Mouse (Mus musculus): ENCODE data around the gene Gm48552.

The Gm48552 gene

DNA sequence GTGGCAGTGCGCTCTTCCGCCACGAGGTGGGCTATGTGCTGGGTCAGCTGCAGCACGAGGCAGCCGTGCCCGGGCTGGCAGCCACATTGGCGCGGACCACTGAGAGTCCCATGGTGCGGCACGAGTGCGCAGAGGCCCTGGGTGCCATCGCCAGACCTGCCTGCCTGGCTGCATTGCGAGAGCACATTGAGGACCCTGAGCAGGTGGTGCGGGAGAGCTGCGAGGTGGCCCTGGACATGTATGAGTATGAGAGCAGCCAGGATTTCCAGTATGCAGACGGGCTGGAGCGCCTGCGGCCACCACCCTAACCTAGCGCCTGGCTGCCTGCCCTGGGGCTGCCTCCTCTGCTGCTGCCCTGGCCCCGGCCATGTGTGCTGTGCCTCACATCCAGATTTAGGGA is 1.1 kb upstream of the Gm48552 start:
- no peak for DNase-seq (ENCODE audit: low spot score in 2 of 2)

DNA sequence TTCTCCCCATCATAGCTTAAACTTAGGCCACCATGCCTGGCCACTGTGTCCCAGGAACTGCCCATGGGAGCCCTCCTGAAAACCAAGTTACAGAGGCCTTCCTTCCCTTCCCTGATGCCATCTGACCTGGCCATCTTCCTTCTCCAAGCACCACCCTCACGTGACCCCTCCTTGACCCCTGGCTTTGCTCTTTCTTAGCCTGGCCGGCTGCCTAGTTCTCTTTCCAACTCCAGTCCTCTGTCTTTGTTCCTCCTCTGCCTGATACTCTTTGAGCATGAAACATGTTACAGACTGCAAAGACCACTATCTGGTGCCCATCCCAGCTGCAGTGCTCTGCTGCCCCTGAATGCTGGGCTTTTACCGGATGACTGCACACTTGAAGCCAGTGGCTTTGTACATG is 568 bp downstream of the Gm48552 start:
- no peak for DNase-seq (ENCODE audit: low spot score in 2 of 2)

DNA sequence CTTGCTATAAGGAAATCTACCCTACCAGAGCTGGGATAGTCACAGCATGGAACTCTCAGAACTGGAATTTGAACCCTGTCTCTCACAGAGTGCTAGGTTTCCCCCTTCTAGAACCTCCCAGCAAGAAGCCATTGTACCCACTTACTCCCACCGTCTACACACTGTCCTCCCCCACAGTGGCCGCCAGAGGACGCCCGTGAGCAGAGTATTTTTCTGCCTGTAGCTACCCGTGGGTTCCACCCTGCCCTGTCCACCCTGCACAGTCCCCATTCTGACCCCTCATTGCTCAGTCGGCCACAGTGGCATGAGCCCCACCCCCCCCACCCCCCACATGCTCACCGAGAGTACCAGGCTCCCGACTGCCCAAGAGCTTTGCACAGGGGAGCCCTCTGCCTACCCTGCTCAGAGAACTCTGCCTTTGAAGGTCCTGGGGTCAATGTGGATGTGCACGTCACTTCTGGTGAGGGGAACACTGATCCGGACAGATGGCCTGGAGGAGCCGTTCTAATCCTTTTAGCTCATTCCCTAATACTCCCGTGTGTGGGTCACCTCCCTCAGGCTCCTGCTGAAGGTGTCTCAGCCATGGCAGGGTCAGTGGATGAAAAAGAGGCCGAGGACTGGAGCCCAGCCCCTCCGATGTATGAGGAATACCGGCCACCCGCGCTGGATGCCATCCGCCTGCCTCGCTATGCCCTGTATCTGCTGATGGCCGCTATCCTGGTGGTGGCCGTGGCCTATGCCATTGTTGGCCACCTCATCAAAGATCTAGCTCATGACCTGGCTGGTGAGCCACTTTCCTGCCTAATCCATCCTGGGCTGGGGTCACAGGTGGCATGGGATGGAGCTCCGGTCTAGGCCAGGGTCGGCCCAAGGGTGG is 1.2 kb downstream of the Gm48552 start:
- DNase-seq (ENCODE audit: low spot score in 2 of 2): peak; percentile 71 to 78

DNA sequence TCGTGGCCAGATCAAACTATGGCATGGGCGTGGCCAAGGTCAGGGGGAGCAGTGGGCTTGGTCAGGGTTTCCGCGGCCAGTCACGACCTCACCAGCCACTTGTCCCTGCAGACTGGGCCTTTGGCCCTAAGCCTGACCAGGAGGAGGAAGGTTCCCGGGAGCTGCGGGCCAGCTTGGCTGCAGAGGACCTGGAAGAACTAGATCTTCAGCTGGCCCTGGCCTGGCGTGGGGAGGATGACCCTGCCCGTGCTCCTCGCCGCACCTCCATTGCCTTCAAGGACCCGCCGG is 1.8 kb downstream of the Gm48552 start:
- DNase-seq (ENCODE audit: low spot score in 2 of 2): no peak

DNA sequence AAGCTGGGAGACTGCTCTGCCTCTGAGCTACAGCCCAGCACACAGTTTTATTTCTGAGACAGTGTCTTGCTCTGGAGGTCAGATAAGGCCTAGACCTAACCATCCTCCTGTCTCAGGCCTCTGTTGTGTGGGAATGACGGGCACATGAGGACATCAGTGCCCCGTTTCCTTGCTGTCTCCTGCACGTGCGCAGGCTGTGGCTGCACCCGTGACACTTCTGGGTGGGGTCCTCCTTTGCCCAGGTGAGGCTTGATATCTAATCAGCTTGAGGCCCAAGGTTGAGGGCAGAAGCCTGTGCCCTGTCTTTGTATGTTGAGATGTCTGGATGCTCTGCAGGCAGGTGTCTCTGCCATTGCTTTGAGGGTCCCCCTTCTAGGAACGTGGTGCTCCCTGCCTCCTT is 3.5 kb downstream of the Gm48552 start:
- DNase-seq (ENCODE audit: low spot score in 2 of 2): no peak

DNA sequence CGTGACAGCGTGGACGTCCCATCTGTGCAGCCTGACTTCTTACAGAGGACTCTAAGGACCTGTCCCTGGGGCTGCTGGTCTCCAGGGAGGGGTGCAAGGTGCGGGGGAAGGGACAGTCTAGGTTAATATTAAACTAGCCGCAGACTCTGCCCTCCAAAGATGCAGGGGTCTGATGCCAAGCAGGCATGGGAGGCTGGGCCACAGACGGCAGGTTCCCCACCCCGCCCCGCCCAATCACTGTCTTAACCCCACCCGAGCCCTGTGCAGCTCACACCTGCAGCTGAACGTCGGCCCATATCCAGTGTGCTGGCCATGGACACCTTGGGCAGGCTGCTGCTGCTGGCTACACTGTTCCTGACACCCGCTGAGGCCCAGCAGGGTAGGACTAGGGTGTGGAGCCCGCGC is 4.0 kb downstream of the Gm48552 start, which contains the start of gene Smim24:
Smim24 (plus strand) TSS at position 271 of the 405 bp plus-strand sequence.
- no peak for DNase-seq (ENCODE audit: low spot score in 2 of 2)

DNA sequence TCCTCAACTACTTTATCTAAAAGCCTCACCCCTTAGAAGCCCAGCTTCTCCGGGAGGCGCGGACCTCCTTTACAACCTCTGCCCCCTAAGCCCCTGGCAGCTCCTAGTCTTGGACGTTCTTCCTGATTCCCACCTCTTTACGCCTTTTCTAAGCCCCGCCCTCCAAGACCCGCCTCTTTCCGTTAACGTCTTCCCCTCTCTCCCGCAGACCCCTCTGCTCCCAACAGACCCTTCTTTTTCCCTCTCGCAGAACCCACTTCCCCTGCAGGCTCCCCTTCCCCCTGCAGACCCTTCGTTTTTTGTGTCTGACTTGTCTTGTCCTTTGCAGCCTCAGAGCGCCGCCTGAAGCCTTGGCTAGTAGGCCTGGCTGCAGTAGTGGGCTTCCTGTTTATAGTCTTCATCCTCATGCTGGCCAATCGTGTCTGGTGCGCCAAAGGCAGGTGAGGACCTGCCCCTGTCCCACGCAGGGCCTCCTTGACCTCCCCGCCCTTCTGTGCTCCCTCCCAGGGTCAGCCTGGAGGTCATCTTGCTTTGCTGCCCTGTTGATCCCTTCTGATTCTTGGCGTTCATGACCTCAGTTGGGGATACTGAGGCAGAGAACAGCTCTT is 4.8 kb downstream of the Gm48552 start:
- no peak for DNase-seq (ENCODE audit: low spot score in 2 of 2)

DNA sequence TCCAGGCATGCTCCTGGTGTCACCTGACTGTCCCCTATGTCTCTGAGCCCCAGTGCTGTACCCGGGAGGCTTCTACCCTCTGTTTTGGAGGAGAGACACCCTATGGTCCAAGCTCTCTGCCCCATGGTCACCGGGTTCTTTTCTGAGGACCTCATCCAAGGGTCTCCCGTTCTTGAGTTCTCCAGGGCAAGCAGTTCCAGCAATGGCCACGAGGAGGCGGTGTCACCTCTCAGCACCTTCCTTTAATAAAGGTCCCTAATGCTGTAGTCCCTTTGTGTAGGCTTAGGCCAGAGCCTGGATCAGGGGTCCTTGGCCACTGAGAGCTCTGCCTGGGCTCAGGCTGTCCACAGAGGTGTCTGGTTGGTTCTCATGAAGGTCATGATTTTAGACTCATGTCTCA is 6.3 kb downstream of the Gm48552 start:
- peak; percentile 61 for DNase-seq (ENCODE audit: low spot score in 2 of 2)

DNA sequence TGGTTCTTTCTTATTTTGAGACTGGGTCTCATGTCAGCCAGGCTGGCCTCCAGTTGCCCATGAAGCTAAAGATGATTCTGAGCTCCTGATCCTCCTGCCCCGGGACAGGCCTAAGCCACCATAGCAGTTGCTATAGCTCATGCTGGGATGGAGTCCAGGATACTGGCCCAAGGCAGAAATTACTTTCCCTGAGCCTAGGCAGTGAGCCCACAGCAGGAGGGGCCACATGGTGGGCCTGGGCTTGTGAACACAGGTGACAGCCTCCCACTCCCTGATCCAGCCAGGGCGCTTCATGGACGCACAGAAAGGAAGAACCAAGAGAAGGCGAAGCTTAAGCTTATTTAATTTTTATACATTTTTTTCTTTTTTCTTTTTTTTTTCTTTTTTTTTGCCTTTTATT is 7.1 kb downstream of the Gm48552 start:
- no peak for DNase-seq (ENCODE audit: low spot score in 2 of 2)

DNA sequence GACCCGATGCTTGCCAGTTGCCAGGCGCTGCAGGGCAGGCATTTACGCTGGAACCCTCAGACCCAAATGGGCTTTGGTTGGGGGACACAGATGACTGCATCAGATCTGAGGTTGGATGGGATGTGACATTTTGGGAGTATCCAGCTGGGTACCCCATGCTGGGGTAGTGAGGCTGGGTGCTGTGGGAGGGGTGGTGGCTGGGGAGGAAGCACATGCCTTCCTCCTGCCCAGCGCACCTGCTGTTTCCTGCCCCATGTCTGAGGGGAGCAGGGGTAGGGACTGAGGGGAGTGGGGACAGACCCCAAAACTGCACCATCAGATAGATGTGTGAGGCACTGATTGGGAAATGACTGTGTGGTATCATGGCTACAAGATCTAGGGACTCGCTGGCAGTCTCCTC is 7.9 kb downstream of the Gm48552 start:
- no peak for DNase-seq (ENCODE audit: low spot score in 2 of 2)

DNA sequence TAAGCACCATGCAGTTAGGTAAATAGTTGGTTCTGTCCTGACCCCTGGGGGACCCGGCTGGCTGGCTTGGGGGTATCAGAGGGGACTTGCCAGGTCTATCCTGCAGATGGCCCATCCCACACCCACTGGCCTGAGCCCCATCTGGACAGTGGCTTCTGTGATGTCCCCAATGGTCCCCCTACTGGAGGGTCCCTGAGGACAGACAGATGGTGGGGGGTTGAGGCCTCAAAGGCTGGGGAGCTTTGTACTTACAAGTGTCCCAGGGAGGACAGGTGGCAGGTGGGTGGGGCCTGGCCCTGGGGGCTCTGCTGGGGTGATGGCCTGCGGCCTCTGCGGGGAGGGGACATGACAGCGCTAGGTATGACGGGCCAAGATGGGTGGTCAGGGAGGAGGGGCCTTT is 10.5 kb downstream of the Gm48552 start:
- no peak for DNase-seq (ENCODE audit: low spot score in 2 of 2)

DNA sequence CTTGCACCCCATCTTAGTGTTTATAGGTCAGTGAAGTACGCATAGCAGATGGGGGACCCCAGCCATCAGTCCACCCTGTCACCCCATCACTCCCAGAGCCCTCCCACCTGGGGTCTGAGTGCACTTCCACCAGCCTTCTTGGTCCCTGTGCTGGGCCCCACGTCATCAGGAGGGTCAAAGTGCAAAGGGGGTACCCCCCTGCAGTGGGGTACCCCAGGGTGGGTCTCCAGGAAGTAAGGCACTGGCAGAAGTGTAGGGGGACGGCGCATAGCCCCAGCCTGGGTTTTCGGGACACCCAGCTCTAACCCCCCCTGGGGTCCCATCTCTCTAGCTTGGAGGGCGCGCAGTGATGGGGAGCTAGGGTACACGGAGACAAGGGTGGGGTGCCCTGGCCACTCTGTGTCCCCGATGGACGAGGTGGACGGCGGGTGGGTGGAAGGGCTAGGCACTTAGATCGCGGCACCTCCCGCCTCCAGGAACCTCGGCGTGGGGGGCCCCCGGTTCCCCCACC is 11.0 kb downstream of the Gm48552 start:
- DNase-seq (ENCODE audit: low spot score in 2 of 2): no peak

DNA sequence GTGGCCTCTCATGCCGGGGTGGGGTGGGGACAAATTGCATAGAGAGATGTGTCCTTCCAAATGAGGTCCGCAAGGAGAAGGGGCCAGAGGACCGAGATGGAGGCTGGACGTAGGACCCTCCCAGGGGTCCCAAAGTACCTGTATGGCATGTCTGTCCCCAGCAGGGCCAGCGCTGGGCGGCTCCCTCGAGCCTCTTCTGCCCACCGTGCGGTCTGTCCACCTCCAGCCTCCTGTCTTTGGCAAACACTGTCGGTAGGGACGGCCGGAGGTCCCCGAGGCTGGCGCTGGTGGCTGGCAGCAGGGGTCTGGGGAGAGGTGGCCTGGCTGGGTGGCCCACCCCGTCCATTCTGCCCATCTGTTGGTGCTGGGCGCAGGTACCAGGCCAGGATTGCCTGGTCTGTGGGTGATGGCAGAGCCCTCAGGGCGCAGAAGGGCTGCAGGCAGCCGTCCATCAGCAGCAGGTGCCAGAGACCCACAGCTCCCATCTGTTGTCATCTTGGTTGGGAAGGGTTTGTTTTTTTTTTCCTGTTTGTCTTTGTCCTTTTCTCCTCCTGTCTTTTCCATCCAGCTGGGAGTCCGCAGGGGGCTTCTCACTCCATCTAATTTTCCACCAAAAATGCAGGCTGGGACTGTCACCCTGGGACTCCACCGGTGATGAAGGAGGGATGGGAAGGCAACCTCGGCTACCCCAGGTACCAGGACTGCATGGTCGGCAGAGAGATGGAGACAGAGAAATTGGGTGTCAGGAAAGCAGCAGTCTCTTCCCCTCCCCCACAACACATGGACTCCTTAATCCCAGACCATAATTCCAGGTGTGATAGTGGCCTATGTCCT is 11.8 kb downstream of the Gm48552 start:
- no peak for DNase-seq (ENCODE audit: low spot score in 2 of 2)

DNA sequence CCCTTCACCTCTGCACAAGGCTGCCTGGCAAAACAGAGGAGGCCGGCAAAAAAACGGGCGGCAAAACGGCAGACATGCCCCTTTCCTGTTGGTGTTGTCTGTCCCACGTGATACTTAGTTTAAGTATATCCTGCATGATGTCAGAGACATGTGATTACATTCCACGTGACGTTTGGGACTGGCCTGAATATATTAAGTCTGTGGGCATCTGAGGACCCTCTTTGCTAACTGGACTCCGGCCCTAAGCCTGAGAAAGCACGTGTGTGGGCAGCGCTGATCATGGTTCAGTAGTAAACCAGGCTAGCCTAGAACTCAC is 12.4 kb downstream of the Gm48552 start:
- DNase-seq (ENCODE audit: low spot score in 2 of 2): no peak

DNA sequence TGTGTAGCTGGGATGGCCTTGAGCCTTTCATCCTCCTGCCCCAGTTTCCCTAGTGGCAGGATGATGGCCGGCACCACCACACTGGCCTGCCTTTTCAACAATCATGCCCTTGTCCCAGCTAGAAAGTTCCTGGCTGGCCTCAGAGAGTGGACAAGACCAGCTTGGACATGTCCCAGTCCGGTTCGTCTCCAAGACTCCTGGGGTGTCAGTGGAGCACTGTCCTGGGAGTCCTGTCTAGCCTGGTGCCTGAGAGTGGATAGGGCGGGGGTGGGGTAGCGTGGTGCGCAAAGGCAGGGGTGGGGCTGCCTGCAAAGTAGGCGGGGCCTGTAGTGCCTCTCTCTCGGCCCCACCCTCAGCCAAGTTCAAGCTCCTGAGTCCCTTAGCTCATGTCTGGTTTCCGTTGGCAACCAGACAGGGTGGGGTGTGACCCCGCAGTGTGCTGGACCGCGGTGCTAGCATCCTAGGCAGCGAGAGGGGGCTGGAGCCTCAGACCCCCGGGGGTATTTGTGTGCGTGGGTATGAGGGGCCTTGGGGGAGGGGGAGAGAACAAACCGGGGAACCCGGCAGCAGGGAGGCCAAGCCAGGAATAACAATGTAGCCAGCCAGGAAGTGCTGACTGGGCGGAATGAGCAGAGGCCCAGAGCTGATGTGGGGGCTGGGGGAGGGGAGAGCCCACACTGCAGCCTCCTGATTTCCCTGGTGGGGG is 12.9 kb downstream of the Gm48552 start:
- no peak for DNase-seq (ENCODE audit: low spot score in 2 of 2)

DNA sequence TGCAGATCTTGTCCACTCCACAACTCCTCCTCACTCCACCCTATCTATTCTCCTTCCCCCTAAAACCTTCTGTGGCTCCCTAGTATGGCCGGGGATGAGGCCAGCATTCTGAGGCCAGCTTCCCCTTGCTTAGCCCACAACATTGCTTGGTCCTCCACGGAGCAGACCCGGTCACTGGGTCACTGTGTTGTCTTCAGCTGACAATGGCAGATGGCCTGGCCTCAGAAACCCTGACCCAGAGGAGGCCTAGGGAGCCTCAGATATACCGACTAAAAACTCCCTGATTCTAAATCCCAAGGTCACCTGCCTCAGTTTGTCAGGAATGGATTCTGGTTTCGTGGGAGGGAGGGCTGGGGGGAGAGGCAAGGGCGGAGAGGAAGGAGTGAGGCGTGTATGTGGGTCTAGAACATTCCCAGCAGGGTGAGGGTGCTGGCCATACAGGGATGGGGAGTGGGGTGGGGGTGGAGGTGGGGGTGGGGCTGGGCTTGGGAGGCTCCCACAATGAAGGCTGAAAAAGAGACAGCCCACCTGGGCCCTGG is 13.5 kb downstream of the Gm48552 start:
- no peak for DNase-seq (ENCODE audit: low spot score in 2 of 2)

DNA sequence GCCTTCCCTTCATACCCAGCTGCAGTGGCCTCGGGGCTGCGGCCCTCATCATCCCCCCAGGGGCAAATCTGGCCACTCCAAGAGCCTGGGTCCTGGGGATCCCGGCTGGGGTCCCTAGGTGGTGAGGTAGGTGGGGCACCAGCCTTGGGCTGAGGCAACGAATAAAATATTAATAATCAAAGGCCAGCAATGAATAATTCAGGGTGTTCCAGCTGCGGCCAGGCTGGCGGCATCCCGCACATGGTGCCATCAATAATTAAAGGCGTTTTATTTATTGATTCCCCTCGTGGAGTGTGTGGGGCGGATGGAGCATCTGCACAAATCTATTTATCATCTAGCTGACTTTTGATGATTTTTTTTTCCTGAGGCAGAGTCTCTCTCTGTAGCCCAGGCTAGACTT is 14.7 kb downstream of the Gm48552 start:
- no peak for DNase-seq (ENCODE audit: low spot score in 2 of 2)

DNA sequence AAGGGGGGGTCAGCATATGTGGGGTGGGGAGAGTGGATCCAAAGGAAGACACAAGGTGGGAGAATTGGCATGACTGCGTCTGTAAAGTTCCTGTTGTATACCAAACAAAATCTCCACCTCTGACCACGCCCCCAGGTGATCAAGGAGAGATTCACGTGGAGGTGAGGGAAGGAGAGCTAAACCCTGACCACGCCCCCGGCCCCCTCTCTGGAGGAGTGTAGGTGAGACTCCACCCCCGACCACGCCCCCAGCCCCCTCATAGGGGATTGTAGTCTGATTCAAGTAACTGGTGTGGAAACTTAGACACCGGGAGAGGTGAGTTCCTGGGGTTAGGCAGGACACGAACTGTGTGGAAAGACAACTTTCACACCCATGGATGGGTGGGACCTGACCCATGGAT is 15.3 kb downstream of the Gm48552 start:
- no peak for DNase-seq (ENCODE audit: low spot score in 2 of 2)

DNA sequence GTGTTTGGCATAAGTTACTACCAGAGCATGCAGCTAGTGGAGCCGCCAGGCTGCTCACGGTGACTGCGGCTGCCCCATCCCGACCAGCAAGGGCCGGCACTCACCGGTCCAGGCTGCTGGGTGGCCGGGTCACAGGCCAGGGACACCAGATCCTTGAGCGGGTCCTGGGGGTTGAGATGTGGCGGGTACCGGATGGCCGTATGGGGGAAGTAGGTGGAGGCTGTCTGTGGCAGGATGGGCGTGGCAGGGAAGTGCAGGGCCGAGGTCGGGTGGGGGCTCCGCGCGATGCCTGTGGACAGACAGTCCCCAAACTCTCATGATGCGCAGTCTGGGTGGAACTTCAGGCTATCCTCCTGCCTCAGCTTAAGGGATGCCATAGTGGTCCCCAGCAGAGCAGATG is 15.9 kb downstream of the Gm48552 start:
- no peak for DNase-seq (ENCODE audit: low spot score in 2 of 2)

DNA sequence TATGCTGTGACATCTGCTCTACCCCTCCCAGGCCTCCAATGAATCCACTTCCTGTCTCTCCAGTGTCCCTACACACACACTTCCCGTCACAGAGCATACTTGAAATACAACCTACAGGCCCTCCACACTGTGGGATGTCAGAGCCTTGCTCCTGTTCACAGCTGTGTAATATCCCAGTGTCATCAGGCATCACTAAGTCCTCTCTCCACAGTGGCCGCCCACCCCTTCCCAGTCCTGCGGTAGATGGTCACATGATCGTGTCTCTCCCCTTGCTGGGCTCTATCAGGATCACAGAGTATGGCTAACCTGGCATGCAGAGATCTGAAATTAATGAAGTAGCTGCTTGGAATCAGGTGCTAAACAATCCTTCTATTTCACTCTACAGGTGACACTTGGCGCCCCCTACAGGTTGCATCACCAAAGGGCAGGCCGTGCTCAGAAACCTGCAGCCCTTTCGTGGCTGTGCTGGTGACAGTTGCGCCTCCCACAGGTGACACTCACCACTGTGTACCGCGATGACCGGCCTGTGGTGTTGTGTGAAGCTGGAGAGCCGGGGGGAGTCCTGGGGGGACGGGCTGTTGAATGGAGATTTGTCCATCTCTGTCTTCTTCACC is 16.9 kb downstream of the Gm48552 start:
- DNase-seq (ENCODE audit: low spot score in 2 of 2): peak in 1 of 2 experiments; percentile 68
